Mouse (Mus musculus): Measurements from ENCODE around the gene Sh3bp4. TPM values are rescaled to one million over a fixed set of nuclear protein-coding genes. Genes with fewer than 3 reads are reported as not detected.

Gene Sh3bp4
- polyA plus RNA-seq, 1 experiment from 2014 or later: 13.3 TPM

DNA sequence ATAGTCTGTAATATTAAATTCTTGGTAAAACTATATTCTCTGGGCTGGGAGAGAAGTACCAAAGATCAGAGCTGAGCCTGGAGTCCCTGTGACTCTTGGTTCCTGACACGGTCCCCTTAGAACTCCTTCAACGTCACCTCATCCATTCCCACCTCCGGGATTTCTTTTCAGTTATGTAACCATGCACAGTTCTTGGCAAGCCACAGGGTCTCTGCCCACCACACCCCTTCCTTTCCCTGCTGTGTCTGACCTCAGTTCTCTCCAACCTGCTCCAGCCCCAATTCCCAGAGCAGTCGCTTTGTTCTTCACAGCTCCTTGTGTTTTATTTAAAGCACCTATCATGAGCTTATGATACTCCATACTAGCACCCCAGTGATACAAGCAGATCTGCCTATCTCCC, 7.2 kb upstream of the Sh3bp4 start:
- WGBS: 87% methylated on average over 4 of the region's 4 CpGs

DNA sequence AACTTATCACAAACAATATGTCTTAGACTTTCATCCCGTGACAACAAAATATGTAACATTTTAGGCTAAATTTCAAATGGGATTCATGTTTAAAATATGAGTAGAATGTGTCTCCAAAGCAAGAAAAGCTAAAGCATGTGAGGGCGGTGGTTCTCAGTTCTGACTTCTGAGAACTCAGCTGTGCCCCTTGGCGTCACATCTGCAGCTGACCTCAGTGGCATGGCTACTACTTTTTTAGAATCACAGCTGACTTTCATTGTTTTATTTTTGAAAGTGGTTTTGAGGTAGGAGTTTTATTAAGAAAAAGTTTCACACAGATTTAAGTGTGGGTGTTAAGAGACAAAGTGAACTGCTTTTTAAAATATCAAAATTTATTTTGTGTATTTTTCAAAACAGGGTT, 6.4 kb upstream of the Sh3bp4 start:
- 93% methylated on average over 3 of the region's 3 CpGs for WGBS
- Histone ChIP-seq H3K4me2 (ENCODE audit: low read length) (no peak overlapping the region), H3K27ac (ENCODE audit: low read length) (no peak overlapping the region), H3K9ac (ENCODE audit: low read depth, low read length) (no peak overlapping the region), H3K27me3 (ENCODE audit: control insufficient read depth, insufficient read depth, low read depth, low read length) (no peaks in the 10 kb centered on the region), H3K36me3 (ENCODE audit: control insufficient read depth, insufficient read depth, low read length) (no peaks in the 10 kb centered on the region), H3K9me3 (replicated peaks; ENCODE audit: control insufficient read depth, low read length, poor library complexity, severe bottlenecking) (no peaks in the 10 kb centered on the region; the same call in 1 of the 2 replicates), H3K4me3 (ENCODE audit: low read depth, low read length) (no peak overlapping the region), H3K4me1 (ENCODE audit: control insufficient read depth, insufficient read depth, low read length) (peaks cover 4% of the 10 kb centered on the region)
- ATAC-seq: no peak

More for the DNA sequence above, 7.2 kb upstream of the Sh3bp4 start:
- Histone ChIP-seq H3K4me3 (ENCODE audit: low read depth, low read length) (no peak overlapping the region), H3K36me3 (ENCODE audit: control insufficient read depth, insufficient read depth, low read length) (no peaks in the 10 kb centered on the region), H3K27ac (ENCODE audit: low read length) (no peak overlapping the region), H3K4me1 (ENCODE audit: control insufficient read depth, insufficient read depth, low read length) (no peaks in the 10 kb centered on the region), H3K27me3 (ENCODE audit: control insufficient read depth, insufficient read depth, low read depth, low read length) (no peaks in the 10 kb centered on the region), H3K9ac (ENCODE audit: low read depth, low read length) (no peak overlapping the region), H3K4me2 (ENCODE audit: low read length) (no peak overlapping the region), H3K9me3 (replicated peaks; ENCODE audit: control insufficient read depth, low read length, poor library complexity, severe bottlenecking) (no peaks in the 10 kb centered on the region; the same call in 1 of the 2 replicates)
- ATAC-seq: no peak

DNA sequence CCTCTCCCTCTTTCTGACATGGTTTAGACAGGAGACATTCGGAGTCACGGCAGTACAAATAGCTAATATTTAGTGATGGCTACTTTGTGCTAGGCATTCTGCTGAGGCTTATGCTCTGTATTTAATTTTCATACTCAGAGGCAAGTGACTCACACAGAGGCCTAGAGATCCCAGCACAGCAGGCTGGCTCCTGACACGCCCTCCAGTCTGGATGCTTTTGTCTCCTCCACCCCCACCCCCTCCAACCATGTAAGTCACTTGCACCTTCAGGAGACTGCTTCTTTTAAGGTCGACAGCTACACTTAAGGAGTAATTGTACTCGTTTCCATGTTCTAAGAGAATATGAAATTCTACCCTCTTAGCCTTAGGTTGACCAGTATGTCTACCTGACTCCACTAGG, 1.4 kb upstream of the Sh3bp4 start:
- no peak overlapping the region for H3K27ac ChIP-seq (ENCODE audit: low read length)
- H3K4me1 ChIP-seq (ENCODE audit: control insufficient read depth, insufficient read depth, low read length): peaks cover 34% of the 10 kb centered on the region
- no peak overlapping the region for H3K9ac ChIP-seq (ENCODE audit: low read depth, low read length)
- no peak overlapping the region for H3K4me3 ChIP-seq (ENCODE audit: low read depth, low read length)
- no peaks in the 10 kb centered on the region for H3K36me3 ChIP-seq (ENCODE audit: control insufficient read depth, insufficient read depth, low read length)
- H3K27me3 ChIP-seq (ENCODE audit: control insufficient read depth, insufficient read depth, low read depth, low read length): no peaks in the 10 kb centered on the region
- no peaks in the 10 kb centered on the region for H3K9me3 ChIP-seq (replicated peaks; ENCODE audit: control insufficient read depth, low read length, poor library complexity, severe bottlenecking)
- peak overlapping the region; percentile 83 for H3K4me2 ChIP-seq (ENCODE audit: low read length)
- WGBS: 60% methylated on average over 5 of the region's 5 CpGs
- no peak for ATAC-seq

DNA sequence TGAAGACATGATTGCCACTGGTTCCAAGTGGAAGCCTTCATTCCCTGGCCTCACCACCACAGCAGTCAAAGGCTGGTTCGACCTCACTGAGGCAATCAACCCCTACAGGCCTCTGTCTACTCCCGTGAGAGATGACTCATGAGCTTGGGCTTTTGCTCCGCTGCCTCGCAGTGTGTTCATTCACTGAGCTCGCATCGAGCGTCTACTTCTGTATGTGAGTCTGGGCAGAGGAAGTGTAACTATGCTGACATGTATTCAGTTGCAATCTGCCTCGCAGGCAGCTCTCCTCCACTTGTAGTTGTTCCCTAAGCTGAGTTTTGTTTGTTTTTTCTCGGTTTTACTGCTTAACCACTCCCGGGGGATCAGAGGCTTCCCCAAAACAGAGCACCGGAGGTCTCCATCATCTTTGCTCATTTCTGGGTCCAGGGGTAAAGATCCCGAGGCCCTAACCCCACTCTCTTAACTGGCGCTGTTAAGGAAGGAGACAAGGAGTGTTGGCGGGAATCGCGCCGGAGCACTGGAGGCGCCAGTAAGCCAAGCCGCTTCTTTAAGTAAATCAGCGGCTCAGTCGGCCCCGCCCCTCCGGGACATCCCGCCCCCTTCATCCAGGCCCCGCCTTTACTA, 624 bp upstream of the Sh3bp4 start:
- Histone ChIP-seq H3K4me1 (ENCODE audit: control insufficient read depth, insufficient read depth, low read length) (peaks cover 34% of the 10 kb centered on the region), H3K36me3 (ENCODE audit: control insufficient read depth, insufficient read depth, low read length) (no peaks in the 10 kb centered on the region), H3K4me3 (ENCODE audit: low read depth, low read length) (peak overlapping the region; percentile 81), H3K27ac (ENCODE audit: low read length) (peak overlapping the region; percentile 82), H3K9me3 (replicated peaks; ENCODE audit: control insufficient read depth, low read length, poor library complexity, severe bottlenecking) (no peaks in the 10 kb centered on the region), H3K9ac (ENCODE audit: low read depth, low read length) (peak overlapping the region; percentile 82), H3K27me3 (ENCODE audit: control insufficient read depth, insufficient read depth, low read depth, low read length) (no peaks in the 10 kb centered on the region), H3K4me2 (ENCODE audit: low read length) (peak overlapping the region; percentile 83)
- under 1% methylated on average over 25 of the region's 25 CpGs for WGBS
- ATAC-seq: peak; percentile 33

DNA sequence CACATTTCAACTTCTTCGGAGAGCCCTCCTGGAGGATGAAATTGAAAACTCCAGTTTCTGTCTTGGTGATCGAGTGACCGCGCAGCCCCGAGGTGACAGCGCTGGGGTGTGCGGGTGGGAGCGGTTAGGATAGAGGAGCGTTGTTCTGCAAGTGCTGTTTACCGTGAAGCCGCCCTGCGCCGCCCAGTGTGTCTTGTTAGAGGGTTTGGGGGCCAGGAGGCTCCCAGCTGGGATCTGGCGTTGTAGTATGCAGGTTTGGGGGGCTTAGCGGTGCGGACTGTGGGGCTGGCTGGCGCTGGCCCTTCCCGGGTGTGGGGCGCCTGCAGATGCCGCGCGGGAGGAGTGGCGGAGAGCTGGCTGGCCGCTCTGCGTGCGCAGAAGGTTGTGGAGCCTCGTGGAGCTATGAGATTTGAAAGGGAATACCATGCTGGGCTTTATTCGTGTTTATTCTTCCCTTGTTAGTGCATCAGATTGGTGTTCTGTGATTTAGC, 701 bp downstream of the Sh3bp4 start:
- no peaks in the 10 kb centered on the region for H3K36me3 ChIP-seq (ENCODE audit: control insufficient read depth, insufficient read depth, low read length)
- peaks cover 34% of the 10 kb centered on the region for H3K4me1 ChIP-seq (ENCODE audit: control insufficient read depth, insufficient read depth, low read length)
- peak overlapping the region; percentile 82 for H3K9ac ChIP-seq (ENCODE audit: low read depth, low read length)
- no peaks in the 10 kb centered on the region for H3K9me3 ChIP-seq (replicated peaks; ENCODE audit: control insufficient read depth, low read length, poor library complexity, severe bottlenecking)
- peak; percentile 34 for ATAC-seq
- peak overlapping the region; percentile 82 for H3K27ac ChIP-seq (ENCODE audit: low read length)
- peak overlapping the region; percentile 83 for H3K4me2 ChIP-seq (ENCODE audit: low read length)
- under 1% methylated on average over 28 of the region's 28 CpGs for WGBS
- H3K4me3 ChIP-seq (ENCODE audit: low read depth, low read length): peak overlapping the region; percentile 81
- H3K27me3 ChIP-seq (ENCODE audit: control insufficient read depth, insufficient read depth, low read depth, low read length): no peaks in the 10 kb centered on the region

DNA sequence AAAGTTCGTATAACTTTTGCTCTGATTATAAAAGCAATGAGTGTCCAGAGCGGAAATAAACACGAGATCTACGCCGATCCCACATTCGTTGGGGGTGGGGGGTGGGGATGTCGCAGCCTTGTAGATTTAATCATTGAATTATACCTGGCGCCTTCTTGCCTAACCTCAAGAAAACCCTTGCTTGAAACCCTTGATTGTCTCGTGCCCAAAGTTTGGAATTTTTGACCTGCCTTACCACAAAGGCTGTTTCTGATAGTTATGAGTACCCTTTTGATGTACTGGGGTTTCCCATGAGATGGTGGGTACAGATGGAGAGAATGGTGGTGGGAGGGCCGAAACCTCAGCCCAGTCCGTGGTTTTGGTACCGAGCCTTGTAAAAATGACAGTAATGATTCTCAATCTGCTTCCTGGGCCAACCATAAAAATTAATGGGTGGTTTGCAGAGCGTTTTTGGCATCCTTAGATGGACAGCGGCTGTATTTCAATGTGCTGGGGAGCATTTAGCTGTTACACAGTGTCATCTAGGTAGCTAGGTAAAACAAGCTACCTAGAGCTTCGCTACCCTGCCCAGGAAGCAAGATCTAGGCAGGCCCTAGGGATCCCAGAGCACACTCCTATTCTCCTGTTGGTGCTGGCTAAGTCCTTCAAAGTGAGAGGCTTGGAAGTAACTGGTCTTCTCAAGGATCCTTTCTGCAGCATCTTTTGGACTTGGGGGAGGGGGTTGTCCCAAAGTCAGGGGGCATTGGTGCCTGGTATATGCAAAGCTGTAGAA, 1.3 kb downstream of the Sh3bp4 start:
- 5% methylated on average over 15 of the region's 15 CpGs for WGBS
- H3K27me3 ChIP-seq (ENCODE audit: control insufficient read depth, insufficient read depth, low read depth, low read length): no peaks in the 10 kb centered on the region
- peaks cover 34% of the 10 kb centered on the region for H3K4me1 ChIP-seq (ENCODE audit: control insufficient read depth, insufficient read depth, low read length)
- no peaks in the 10 kb centered on the region for H3K36me3 ChIP-seq (ENCODE audit: control insufficient read depth, insufficient read depth, low read length)
- no peaks in the 10 kb centered on the region for H3K9me3 ChIP-seq (replicated peaks; ENCODE audit: control insufficient read depth, low read length, poor library complexity, severe bottlenecking)
- peak overlapping the region; percentile 82 for H3K27ac ChIP-seq (ENCODE audit: low read length)
- H3K4me3 ChIP-seq (ENCODE audit: low read depth, low read length): peak overlapping the region; percentile 81
- H3K9ac ChIP-seq (ENCODE audit: low read depth, low read length): peak overlapping the region; percentile 82
- H3K4me2 ChIP-seq (ENCODE audit: low read length): peak overlapping the region; percentile 83
- ATAC-seq: no peak

DNA sequence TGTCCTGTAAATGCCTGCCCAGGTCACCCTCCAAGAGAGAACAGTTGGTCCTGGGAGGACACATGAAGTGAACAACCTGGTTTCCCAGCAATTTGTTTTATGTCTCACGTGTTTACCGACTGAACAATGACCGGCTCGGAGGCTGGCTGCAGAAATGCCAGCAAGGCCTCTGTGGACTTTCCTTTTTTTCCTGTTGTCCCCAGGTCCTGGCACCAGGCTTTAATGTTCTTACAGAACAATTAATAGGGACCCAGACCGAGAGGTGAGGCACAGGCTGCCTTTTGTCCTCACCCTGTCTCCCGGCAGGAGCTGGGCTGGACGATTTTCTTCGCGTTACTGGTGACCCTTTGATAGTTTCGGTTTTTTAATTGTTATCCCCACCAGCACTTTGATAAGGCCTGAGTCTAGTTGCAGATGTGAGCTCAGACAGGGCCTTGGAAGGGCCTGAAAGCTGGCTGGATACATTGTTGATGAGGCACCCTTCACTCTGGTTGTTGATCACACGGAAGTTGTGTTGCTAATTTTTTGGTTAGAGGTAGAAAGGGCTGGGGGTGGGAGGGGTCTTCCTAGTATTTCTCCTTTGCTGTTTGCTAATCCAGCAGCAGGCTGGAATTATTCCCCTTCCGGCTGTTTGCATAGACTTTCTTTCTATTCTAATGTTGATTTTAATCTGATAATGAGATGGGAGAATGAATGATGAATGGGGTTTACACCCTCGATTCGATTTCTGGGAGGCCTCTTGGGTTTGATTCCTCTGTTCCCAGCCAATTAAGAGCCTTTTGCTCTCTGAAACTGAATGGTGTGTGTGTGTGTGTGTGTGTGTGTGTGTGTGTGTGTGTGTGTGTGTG, 2.2 kb downstream of the Sh3bp4 start:
- Histone ChIP-seq H3K27ac (ENCODE audit: low read length) (0 out of 2 replicates have a peak overlapping the region, but pooled peaks have one; percentile 12), H3K9ac (ENCODE audit: low read depth, low read length) (peak overlapping the region; percentile 82), H3K27me3 (ENCODE audit: control insufficient read depth, insufficient read depth, low read depth, low read length) (no peaks in the 10 kb centered on the region), H3K4me2 (ENCODE audit: low read length) (peak overlapping the region; percentile 83), H3K36me3 (ENCODE audit: control insufficient read depth, insufficient read depth, low read length) (no peaks in the 10 kb centered on the region), H3K9me3 (replicated peaks; ENCODE audit: control insufficient read depth, low read length, poor library complexity, severe bottlenecking) (no peaks in the 10 kb centered on the region), H3K4me3 (ENCODE audit: low read depth, low read length) (peak overlapping the region; percentile 81), H3K4me1 (ENCODE audit: control insufficient read depth, insufficient read depth, low read length) (peaks cover 34% of the 10 kb centered on the region)
- 5% methylated on average over 14 of the region's 14 CpGs for WGBS
- no peak for ATAC-seq

DNA sequence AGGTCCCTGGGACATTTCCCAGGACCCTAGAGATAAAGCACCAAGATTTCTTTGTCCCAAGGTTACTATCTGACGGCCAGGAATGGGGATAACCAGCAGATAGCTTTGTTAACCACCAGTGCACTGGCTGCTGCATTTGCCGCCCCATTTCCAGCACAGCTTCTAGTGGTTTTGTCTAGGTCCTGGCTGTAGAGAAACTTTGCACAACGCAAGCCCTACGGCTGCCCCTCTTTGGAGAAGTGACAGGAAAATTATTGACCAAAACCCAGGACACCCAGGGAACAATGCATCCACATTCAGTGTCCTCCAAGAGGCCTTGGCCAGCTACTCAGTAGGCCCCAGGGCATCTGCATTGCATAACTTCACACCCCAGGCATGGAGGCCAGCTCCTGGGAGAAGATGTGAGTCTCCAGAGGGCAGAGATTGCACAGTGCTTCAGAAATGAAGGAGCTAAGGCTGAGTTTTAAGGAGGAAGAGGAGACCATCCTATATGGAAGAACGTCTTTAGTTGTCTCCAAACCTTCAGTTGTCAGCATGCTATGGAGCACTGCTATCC, 3.2 kb downstream of the Sh3bp4 start:
- Histone ChIP-seq H3K36me3 (ENCODE audit: control insufficient read depth, insufficient read depth, low read length) (no peaks in the 10 kb centered on the region), H3K27me3 (ENCODE audit: control insufficient read depth, insufficient read depth, low read depth, low read length) (no peaks in the 10 kb centered on the region), H3K27ac (ENCODE audit: low read length) (0 out of 2 replicates have a peak overlapping the region, but pooled peaks have one; percentile 28), H3K4me2 (ENCODE audit: low read length) (peak overlapping the region; percentile 83), H3K9ac (ENCODE audit: low read depth, low read length) (no peak overlapping the region), H3K4me3 (ENCODE audit: low read depth, low read length) (no peak overlapping the region; the same call in 1 of the 2 replicates), H3K4me1 (ENCODE audit: control insufficient read depth, insufficient read depth, low read length) (peaks cover 34% of the 10 kb centered on the region), H3K9me3 (replicated peaks; ENCODE audit: control insufficient read depth, low read length, poor library complexity, severe bottlenecking) (no peaks in the 10 kb centered on the region)
- ATAC-seq: no peak
- WGBS: 71% methylated on average over 5 of the region's 5 CpGs
